Mouse (Mus musculus): ENCODE measurements at regions not wholly inside any gene's neighbourhood (a gene's known extent, or its start where the extent isn't known, plus 50 kb on each side); places are given as distances from the start of the nearest gene placed in this dataset.

DNA sequence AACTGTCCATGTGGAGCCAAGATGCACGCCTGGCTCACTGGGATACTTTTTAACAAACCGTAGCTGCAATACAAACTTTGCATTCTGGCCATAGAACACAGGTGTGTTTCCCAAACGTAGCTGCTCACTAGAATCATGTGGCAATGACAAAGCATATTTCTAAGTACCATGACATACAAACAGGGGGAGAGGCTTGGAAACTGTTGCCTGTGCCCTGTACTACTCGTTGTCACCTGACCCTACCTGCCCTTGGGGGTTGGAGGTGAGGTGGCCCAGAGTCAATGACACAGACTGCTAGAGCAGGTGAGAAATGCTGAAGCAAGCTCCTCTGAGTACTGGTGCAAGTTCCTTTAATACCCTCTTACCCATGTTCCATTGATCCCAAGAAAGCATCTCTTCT, 64.3 kb upstream of the Map4k3 start:
- H3K27me3 ChIP-seq (ENCODE audit: control insufficient read depth, insufficient read depth, low read length, poor library complexity, severe bottlenecking): no peaks in the 10 kb centered on the region
- H3K36me3 ChIP-seq (ENCODE audit: control insufficient read depth, insufficient read depth, low read length, poor library complexity, severe bottlenecking): no peaks in the 10 kb centered on the region
- DNase-seq (ENCODE audit: low read depth, low spot score): no peak

DNA sequence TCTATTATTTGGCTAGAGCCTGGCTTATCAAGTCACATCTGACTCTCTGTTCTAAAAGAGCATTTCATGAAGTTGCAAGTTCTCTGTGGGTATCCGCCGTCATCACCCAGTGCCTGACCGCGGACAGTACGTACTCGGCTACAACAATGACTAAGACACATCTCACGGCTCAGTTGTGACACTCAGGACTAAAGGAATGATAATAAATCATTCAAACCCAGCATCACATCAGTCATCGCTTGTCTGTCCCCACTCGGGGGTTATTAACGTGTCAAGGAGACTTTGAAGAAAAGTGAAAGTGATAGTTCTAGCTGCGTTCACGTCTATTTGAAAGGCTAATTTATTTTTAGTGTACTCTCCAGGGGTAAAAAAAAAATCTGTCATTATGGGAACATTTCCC, 61.4 kb upstream of the Map4k3 start:
- H3K27me3 ChIP-seq (ENCODE audit: control insufficient read depth, insufficient read depth, low read length, poor library complexity, severe bottlenecking): no peaks in the 10 kb centered on the region
- no peak for DNase-seq (ENCODE audit: low read depth, low spot score)
- no peaks in the 10 kb centered on the region for H3K36me3 ChIP-seq (ENCODE audit: control insufficient read depth, insufficient read depth, low read length, poor library complexity, severe bottlenecking)

DNA sequence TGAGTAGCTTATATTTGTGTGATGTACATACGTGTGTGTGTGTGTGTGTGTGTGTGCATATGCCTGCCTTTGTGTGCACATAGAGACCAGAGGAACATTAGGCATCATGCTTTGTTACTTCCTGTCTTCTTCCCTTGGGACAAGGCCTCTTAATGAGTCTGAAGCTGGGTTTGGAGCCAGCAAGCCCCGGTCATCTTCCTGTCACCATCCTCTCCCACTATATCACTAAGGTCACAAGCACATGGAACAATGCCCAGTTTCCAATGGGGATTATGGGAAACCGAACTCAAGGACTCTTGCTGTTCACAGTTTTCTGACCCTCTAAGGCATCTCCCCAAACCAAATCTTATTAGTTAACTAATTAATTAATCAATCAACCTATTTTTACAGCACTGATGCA, 60.7 kb upstream of the Map4k3 start:
- DNase-seq (ENCODE audit: low read depth, low spot score): no peak
- Histone ChIP-seq H3K27me3 (ENCODE audit: control insufficient read depth, insufficient read depth, low read length, poor library complexity, severe bottlenecking) (no peaks in the 10 kb centered on the region), H3K36me3 (ENCODE audit: control insufficient read depth, insufficient read depth, low read length, poor library complexity, severe bottlenecking) (no peaks in the 10 kb centered on the region)

DNA sequence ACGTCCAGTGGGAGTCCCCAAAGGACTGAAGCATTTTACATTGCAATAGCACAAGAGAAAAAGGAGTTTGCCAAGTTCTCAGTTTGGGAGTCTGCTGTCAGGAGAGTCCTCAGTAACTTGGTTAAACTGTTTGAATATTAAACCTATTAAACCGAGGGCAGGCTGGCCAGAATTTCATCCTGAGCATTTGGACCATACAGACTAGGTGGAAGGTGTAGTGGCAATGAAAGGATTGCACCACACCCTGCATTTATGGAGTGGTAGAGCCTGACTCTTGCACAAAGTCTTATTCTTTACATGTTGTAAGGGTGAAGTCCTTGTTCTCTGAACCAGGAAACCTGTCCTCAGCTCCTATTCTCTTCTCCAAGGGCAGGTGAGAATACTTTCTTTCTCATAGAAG, 58.6 kb upstream of the Map4k3 start:
- no peak for DNase-seq (ENCODE audit: low read depth, low spot score)
- H3K36me3 ChIP-seq (ENCODE audit: control insufficient read depth, insufficient read depth, low read length, poor library complexity, severe bottlenecking): no peaks in the 10 kb centered on the region
- H3K27me3 ChIP-seq (ENCODE audit: control insufficient read depth, insufficient read depth, low read length, poor library complexity, severe bottlenecking): no peaks in the 10 kb centered on the region

DNA sequence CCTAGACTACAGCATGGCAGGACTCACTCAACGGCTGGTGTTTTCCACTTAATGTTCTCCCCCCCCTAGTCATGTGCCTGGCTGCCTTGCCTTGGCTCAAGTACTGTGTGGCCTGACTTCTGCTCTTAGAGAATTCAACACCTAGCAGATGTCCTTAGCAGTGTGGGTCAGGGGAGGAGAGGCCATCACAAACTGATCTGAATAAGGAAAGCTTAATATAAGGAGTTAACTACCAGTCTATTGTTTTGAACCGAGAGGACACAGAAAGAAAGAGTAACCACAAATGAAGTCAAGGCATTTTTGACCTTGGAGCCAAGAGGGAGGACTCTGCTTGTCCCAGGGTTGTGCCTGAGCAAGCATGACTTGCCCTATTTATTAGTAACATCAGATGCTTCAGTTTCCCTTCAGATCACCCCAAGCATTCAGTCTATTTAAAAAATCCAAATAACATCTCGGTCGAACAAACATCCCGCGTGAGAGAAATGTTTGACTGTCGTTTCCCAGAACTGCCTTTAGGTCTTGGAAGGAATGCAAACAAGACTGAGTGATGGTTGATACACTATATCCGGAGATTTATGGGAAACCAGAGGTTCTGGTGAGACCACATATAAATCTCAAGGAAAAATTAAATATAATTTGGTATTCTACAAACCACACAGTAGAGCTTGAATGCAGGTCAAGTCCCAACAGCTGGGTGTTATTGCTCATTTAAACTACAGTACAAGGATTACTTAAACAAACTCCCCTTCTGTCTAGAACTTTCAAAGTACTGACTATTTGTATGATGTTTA, 58.0 kb upstream of the Map4k3 start:
- Histone ChIP-seq H3K27me3 (ENCODE audit: control insufficient read depth, insufficient read depth, low read length, poor library complexity, severe bottlenecking) (no peaks in the 10 kb centered on the region), H3K36me3 (ENCODE audit: control insufficient read depth, insufficient read depth, low read length, poor library complexity, severe bottlenecking) (no peaks in the 10 kb centered on the region)
- no peak for DNase-seq (ENCODE audit: low read depth, low spot score)

DNA sequence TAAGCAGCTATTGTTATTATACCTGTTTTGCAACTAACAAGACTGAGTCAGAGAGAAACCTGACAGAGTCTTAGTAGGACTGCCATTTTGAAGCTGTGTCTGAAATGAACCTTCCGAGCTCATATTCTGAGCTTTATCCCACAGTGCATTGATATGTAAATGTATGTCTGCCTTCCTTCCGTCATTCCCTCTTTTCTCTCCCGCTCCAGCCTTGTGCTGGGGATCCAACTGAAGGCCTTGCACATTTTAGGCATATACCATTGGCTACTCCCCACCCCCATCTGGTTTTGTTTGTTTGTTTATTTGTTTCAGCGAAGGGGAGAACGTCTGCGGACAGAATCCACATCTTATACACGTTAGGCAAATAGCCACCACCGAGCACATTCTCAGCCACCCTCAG, 57.2 kb upstream of the Map4k3 start:
- Histone ChIP-seq H3K27me3 (ENCODE audit: control insufficient read depth, insufficient read depth, low read length, poor library complexity, severe bottlenecking) (no peaks in the 10 kb centered on the region), H3K36me3 (ENCODE audit: control insufficient read depth, insufficient read depth, low read length, poor library complexity, severe bottlenecking) (no peaks in the 10 kb centered on the region)
- no peak for DNase-seq (ENCODE audit: low read depth, low spot score)

DNA sequence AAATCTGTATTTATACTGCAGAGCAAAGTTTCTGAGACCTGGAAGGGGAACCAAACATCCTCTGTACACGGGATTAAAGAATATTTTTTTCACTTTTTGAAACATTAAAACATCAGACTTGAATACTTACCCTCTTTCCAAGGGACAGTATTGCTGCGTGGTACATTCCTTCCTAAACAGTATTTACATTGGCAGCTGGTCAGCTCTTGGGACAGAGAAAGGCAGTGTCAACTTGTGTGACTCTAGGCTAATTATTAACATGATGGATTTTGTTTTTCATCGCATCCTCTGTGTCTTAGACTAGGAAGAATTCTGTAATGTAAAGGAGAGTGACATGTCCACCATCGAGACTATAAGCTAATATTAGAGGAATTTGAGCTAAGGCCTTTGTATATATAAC, 56.8 kb upstream of the Map4k3 start:
- no peak for DNase-seq (ENCODE audit: low read depth, low spot score)
- no peaks in the 10 kb centered on the region for H3K36me3 ChIP-seq (ENCODE audit: control insufficient read depth, insufficient read depth, low read length, poor library complexity, severe bottlenecking)
- H3K27me3 ChIP-seq (ENCODE audit: control insufficient read depth, insufficient read depth, low read length, poor library complexity, severe bottlenecking): no peaks in the 10 kb centered on the region

DNA sequence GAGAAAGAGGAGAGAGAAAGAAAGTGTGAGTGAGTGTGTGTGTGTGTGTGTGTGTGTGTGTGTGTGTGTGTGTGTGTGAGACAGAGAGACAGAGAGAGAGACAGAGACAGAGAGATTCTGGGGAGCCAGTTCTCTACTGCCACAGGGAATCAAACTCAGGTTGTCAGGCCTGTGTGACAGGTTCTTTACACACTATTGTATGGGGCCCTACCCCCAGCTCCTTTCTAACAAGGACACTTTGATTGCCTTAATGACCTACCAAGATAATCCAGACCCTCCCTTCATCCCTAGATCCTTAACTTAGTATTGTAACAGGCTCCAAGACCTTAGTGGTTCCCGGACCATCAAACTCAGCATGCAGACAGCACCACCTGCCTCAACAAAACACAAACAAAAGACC, 53.9 kb upstream of the Map4k3 start:
- no peak for DNase-seq (ENCODE audit: low read depth, low spot score)
- no peaks in the 10 kb centered on the region for H3K36me3 ChIP-seq (ENCODE audit: control insufficient read depth, insufficient read depth, low read length, poor library complexity, severe bottlenecking)

DNA sequence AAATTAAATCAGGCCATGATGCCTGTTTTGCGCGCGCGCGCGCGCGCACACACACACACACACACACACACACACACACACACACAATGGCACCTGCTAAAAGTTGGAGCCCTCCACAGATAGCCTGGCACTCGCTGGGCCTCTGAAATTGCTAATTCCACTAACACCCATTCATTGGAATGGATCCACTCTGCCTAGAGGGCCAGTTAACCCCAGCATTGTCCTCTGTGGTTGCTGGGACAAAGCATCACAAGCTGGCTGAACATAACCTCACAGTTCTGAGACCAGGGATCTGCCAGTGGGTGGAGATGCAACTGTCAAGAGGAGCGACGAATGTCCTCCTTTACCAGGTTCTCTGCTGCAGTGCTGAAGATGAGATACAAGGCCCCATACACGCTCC, 53.3 kb upstream of the Map4k3 start:
- no peaks in the 10 kb centered on the region for H3K36me3 ChIP-seq (ENCODE audit: control insufficient read depth, insufficient read depth, low read length, poor library complexity, severe bottlenecking)
- no peak for DNase-seq (ENCODE audit: low read depth, low spot score)
- no peaks in the 10 kb centered on the region for H3K27me3 ChIP-seq (ENCODE audit: control insufficient read depth, insufficient read depth, low read length, poor library complexity, severe bottlenecking)

More for the DNA sequence above, 53.9 kb upstream of the Map4k3 start:
- no peaks in the 10 kb centered on the region for H3K27me3 ChIP-seq (ENCODE audit: control insufficient read depth, insufficient read depth, low read length, poor library complexity, severe bottlenecking)

DNA sequence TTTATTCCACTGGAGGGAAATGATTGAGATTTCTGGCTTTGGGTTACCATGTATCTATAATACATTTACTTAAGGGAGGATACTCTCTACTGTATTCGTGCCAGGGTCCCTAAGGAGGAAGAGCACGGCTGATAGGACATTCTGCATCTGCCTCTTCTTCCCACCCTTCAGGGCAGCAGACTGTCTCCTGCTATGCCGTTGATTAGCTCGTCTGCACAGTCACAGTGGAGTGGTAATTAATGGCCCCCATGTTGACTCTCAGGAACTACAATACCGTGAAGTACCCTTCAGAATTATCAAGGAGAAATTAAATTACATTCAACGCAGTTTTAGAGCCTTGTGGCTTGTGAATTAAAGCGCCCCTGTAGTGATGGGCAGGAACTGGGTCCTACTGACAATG, 52.0 kb upstream of the Map4k3 start:
- no peaks in the 10 kb centered on the region for H3K36me3 ChIP-seq (ENCODE audit: control insufficient read depth, insufficient read depth, low read length, poor library complexity, severe bottlenecking)
- H3K27me3 ChIP-seq (ENCODE audit: control insufficient read depth, insufficient read depth, low read length, poor library complexity, severe bottlenecking): no peaks in the 10 kb centered on the region

DNA sequence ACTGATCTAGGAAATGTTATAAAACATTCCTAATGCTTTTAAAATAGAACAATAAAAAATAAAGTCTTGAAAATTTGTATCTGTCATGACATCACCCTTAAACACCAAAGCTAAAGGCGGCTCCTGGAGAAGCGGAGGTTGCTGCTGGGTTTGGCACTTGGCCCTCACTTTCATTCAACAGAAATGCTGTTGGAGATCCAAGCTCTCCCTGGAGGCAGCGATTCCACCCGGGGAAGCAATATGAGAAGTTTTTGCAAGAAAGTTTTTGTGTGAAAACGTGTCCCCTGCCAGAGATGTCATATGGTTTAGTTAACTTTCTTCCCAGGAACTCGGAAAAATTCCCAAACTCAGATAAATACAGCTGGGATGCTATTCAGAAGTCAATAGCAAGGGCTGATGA, 51.5 kb upstream of the Map4k3 start:
- Histone ChIP-seq H3K27me3 (ENCODE audit: control insufficient read depth, insufficient read depth, low read length, poor library complexity, severe bottlenecking) (no peaks in the 10 kb centered on the region), H3K36me3 (ENCODE audit: control insufficient read depth, insufficient read depth, low read length, poor library complexity, severe bottlenecking) (no peaks in the 10 kb centered on the region)
- no peak for DNase-seq (ENCODE audit: low read depth, low spot score)

More for the DNA sequence above, 52.0 kb upstream of the Map4k3 start:
- DNase-seq (ENCODE audit: low read depth, low spot score): no peak

All from splenic B cell, adult 2 months (primary cell).